Mouse (Mus musculus): ENCODE results near the gene Plcl2.
"Not testable (repeated sequence)": the region's sequence is repeated elsewhere in the genome, so short reads cannot be mapped to it uniquely, and the experiment has no call there.

Plcl2 gene

GRCm38 (mm10) chr17:50621996-50622395, 112.8 kb downstream of the Plcl2 start:
- no peak for DNase-seq (ENCODE audit: low read depth, low spot score)

GRCm38 (mm10) chr17:50625584-50625983, 116.4 kb downstream of the Plcl2 start:
- no peak for DNase-seq (ENCODE audit: low read depth, low spot score)

DNA sequence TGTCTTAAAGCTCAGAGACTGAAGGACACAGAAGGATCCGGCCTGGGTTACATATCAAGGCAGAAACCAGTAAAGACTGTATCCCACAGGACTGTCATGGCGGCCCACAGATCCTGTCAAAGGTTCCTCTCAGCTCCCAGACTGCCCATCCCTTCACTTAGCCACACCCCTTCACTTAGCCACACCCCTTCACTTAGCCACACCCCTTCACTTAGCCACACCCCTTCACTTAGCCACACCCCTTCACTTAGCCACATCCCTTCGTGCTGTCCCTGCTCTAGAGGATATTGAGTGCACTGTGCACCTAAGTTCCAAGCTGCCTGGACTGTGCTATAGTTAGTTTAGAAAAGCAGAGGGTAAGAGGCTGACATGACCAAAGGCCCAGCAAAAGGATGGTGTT, 118.5 kb downstream of the Plcl2 start:
- DNase-seq (ENCODE audit: low read depth, low spot score), result no peak

- DNase-seq (ENCODE audit: low read depth, low spot score), result no peak
Observed at GRCm38 (mm10) chr17:50628716-50629115, 119.5 kb downstream of the Plcl2 start.

DNA sequence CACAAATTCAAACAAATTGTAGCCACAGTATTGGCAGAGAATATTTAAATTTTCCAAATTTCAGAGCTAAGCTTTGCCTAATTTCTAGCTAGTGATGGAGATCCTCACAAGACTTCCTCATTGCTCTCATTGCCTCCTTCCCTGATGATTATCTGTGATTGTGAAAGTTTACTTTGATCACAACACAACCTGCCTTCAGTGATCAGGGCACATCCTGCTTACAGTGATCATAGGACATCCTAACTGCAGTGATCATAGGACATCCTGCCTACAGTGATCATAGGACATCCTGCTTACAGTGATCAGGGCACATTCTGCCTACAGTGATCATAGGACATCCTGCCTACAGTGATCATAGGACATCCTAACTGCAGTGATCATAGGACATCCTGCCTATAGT, 121.8 kb downstream of the Plcl2 start:
- not testable (repeated sequence) for DNase-seq (ENCODE audit: low read depth, low spot score)

DNA sequence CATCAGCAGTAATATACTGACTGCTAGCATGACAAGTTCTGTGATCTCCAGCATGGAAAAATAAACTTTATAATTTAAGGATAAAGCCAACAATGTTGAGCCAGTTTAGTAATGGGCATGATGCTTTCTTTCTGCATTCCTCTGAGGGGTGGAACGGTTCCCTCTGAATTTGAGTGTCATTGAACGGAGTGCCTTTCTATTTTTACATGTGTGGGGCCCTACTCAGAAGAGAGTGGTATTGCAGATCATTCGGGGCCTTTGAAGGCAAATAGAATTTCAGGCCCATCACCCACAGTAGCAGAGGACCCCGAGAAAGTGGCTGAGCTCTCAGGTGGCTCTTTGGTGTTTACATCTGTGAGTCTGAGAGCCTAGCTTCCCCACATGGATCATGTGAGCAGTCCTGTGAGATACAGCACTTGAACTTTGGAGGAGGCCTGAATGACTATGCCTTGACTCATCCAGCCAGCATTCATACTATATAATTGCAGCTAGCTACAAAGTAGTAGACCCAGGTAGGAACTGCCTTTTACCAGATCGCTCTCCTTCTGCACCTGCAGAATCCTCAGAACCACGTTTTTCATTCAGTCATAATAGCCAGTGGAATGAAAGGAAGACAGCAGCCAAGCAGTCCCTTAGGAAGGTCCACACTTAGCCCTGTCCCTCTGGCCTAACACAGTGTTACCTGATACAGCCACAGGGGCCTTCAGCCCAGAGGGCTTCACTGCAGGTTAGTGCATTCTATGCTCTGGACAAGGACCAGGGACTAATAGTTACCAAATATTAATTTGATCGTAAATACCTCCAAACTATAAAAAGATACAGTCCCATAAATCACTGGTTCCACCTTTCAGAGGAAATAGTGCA, 125.0 kb downstream of the Plcl2 start:
- DNase-seq (ENCODE audit: low read depth, low spot score), result no peak

- DNase-seq (ENCODE audit: low read depth, low spot score), result no peak
Observed at GRCm38 (mm10) chr17:50635961-50636585, 126.9 kb downstream of the Plcl2 start.

DNA sequence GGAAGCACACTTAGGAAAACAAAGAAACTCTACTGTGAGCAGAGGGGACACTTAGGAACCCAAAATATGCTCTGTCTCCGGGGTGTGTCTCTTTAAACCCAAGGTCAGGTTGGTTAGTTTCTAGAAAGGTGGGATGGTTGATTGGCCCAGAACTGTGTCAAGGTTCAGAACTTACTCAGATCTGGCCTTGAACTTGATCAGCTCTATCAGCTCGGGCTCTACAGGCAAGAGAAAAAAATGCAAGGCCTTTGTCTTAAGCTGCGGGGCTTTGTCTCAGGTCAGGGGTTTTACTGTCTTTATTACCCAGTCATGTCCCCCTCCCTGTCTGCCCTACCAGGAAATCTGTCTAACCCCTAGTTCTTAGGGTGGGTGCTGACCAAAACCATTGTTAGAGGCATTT, 129.6 kb downstream of the Plcl2 start:
- DNase-seq (ENCODE audit: low read depth, low spot score), result no peak

DNA sequence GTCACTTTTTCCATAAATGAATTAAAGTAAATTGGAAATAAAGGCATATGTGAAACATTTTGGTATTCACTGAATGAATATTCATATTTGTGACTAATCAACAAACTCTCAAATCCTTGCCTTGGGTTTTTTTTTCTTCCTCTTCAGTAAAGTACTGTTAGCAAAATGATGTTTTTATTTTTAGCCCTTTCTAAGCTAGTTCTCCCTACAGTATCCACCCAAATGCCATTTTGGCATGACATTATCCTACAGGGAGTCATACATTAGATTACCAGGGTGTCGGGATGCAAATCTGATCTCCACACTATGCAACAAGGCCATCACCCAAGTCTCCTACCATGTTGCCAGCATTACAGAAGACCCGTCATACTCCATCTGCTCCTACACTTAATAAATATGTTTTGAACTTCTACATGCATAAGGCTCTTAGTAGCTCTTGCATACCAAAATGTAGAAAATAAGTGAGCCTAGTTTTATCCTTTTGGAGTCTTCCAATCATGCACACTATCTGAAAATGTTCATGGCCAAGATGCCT, 131.9 kb downstream of the Plcl2 start:
- DNase-seq (ENCODE audit: low read depth, low spot score), result no peak

DNA sequence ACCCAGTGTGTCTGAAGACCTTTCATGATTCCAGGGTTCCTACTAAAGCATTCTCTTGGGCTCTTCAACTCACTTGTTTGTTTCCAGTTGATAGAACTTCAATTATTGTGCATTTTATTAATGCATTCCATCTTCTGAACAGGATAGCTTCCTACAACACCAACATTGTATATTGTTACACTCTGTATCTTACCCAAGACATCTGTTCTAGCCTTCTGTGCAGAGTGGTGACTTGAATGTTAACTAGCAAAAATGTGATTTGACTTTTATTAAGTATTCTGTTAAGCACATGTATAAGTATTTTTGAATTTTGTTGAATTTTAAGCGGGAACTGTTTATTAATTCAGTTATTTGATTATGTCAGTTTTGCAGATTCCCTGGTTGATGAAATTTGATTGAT, 132.7 kb downstream of the Plcl2 start:
- DNase-seq (ENCODE audit: low read depth, low spot score), result no peak

- no peak for DNase-seq (ENCODE audit: low read depth, low spot score)
Observed at GRCm38 (mm10) chr17:50643356-50643755, 134.2 kb downstream of the Plcl2 start.

GRCm38 (mm10) chr17:50643989-50644388, 134.8 kb downstream of the Plcl2 start:
- DNase-seq (ENCODE audit: low read depth, low spot score), result peak; percentile 10

GRCm38 (mm10) chr17:50648141-50648540, 138.9 kb downstream of the Plcl2 start:
- DNase-seq (ENCODE audit: low read depth, low spot score), result not testable (repeated sequence)

GRCm38 (mm10) chr17:50648757-50649419, 139.7 kb downstream of the Plcl2 start:
- no peak for DNase-seq (ENCODE audit: low read depth, low spot score)

- no peak for DNase-seq (ENCODE audit: low read depth, low spot score)
Observed at GRCm38 (mm10) chr17:50650535-50651223, 141.5 kb downstream of the Plcl2 start.

GRCm38 (mm10) chr17:50654741-50655415, 145.7 kb downstream of the Plcl2 start:
- no peak for DNase-seq (ENCODE audit: low read depth, low spot score)

DNA sequence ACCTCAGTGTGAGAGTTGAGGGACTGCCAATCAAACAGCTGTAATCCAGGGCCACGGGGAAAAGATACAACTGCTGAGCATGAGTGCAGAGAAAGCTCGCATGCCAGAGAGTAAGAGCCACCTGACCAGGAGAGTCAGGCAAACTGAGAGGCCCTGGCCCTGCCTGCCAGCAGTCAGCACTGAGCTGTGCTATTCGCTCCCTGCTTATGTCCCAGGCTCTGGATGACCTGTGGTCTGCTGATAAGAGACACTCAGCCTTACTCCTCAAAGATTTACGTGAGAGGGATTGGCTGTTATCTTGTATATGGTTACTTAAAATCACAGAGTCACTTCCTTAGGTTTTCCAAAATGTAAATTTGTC, 146.2 kb downstream of the Plcl2 start:
- DNase-seq (ENCODE audit: low read depth, low spot score), result no peak

- no peak for DNase-seq (ENCODE audit: low read depth, low spot score)
Observed at GRCm38 (mm10) chr17:50657321-50657720, 148.1 kb downstream of the Plcl2 start.

- no peak for DNase-seq (ENCODE audit: low read depth, low spot score)
Observed at GRCm38 (mm10) chr17:50658901-50659300, 149.7 kb downstream of the Plcl2 start.

DNA sequence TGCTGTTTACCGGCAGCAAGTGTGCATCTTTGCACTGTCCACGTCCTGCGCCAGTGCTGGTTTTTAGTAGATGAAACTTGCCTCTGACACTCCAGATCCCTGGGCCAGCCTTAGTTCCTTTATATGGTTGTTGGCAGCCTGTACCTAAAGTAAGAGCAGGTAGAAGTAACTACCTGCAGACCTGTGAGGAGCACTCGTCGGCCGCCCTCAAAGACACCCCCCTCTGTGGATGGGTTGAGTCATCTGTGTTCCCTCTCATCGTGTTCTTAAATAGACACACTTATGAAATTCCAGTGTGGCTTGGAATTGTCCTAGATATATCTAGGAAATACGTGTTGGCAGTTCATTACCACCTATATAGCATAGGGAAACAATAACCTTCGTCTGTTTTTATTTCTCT, 158.4 kb downstream of the Plcl2 start:
- DNase-seq (ENCODE audit: low read depth, low spot score), result no peak

DNA sequence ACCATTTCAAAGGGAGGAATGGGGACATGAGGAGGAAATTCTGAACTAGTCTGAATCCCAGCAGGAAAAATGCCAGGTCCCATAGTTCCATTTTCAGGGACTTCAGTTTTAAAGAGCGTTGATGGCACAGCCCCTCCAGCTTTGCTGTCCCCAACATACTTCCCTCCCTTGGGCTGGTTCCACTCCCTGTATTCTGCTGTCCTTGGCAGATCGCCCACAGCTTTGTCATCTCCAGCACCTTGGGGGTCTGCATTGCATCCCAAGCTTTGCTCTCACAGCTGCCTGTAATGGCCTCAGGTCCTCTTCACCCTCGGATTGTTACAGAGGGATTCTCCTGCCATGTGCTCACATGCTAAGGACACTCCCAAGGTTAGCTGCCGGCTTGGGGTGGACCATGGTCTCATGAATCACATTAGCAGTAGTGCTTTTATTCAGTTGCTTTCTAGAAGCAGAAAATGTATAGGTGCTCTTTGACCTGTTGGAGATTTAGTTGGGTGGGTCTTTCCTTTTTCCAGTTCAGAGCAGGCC, 159.5 kb downstream of the Plcl2 start:
- no peak for DNase-seq (ENCODE audit: low read depth, low spot score)
